Mouse (Mus musculus) forebrain, embryonic 11.5 days (tissue): ENCODE measurements around the gene C2cd4a. TPM values are rescaled to one million over a fixed set of nuclear protein-coding genes. Genes with fewer than 3 reads are reported as not detected.

Source experiments
- ATAC-seq: fragments of 200-750 bp; cut with Nextera tagmentation; replicated peaks from 2 replicates; pipeline ENCODE4 v1.8.0; 2017; ENCODE audit warnings: moderate TSS enrichment; ENCODE audit not compliant: low FRiP score
- DNase-seq: peaks from one replicate; pipeline ENCODE4 v3.0.0-alpha.2; 2017; ENCODE audit warnings: low spot score
- H3K27ac ChIP-seq: fragments of 300-500 bp; sonication (generic); 2 replicates; pipeline ENCODE4 v1.5.1; 2014; ENCODE audit warnings: low read depth, low read length
- H3K27me3 ChIP-seq: fragments of 300-500 bp; sonication (generic); 2 replicates; pipeline ENCODE4 v1.6.1; 2014; ENCODE audit warnings: mild to moderate bottlenecking, low read length, mixed read lengths; ENCODE audit not compliant: control insufficient read depth, insufficient read depth
- H3K36me3 ChIP-seq: fragments of 300-500 bp; sonication (generic); 2 replicates; pipeline ENCODE4 v1.6.1; 2014; ENCODE audit warnings: mild to moderate bottlenecking, low read length, moderate library complexity, mixed read lengths; ENCODE audit not compliant: control insufficient read depth, insufficient read depth
- H3K4me1 ChIP-seq: fragments of 300-500 bp; sonication (generic); replicated peaks from 2 replicates; pipeline ENCODE4 v1.6.1; 2014; ENCODE audit warnings: low read length, mixed read lengths; ENCODE audit not compliant: control insufficient read depth, insufficient read depth
- H3K4me2 ChIP-seq: fragments of 300-500 bp; sonication (generic); 2 replicates; pipeline ENCODE4 v1.6.1; 2014; ENCODE audit warnings: low read depth, mild to moderate bottlenecking, low read length, moderate library complexity, mixed read lengths; ENCODE audit not compliant: severe bottlenecking
- H3K4me3 ChIP-seq: fragments of 300-500 bp; sonication (generic); 2 replicates; pipeline ENCODE4 v1.5.1; 2014; ENCODE audit warnings: low read depth, low read length
- H3K9ac ChIP-seq: fragments of 300-500 bp; sonication (generic); 2 replicates; pipeline ENCODE4 v1.6.1; 2014; ENCODE audit warnings: low read length
- H3K9me3 ChIP-seq: fragments of 300-500 bp; sonication (generic); 2 replicates; pipeline ENCODE4 v1.6.1; 2016; ENCODE audit warnings: low read length, mixed read lengths; ENCODE audit not compliant: control insufficient read depth
- WGBS: fragments of 180-500 bp; shearing (Covaris S2); extraction: QIAGEN DNeasy Blood & Tissue Kit; methylation state at CpG from one replicate; pipeline ENCODE4 v1.1.7; 2014; 5-methylcytosine and 5-hydroxymethylcytosine counted together
- polyA plus RNA-seq: library from polyadenylated mRNA; unstranded; fragments of >200 nt; fragmentation: Nextera tagmentation; extraction: Ambion mirVana; gene quantifications from 2 replicates; pipeline ENCODE4 v1.2.1, GENCODE M21; 2014

C2cd4a gene
- polyA plus RNA-seq, 1 experiment from 2014 or later, result 0.13 TPM

GRCm38 (mm10) chr9:67825527-67825926 is 6.6 kb downstream of the C2cd4a start:
- DNase-seq (no peak), ATAC-seq (no peak)
- Histone ChIP-seq H3K4me2 (no peak overlapping the region), H3K9me3 (peaks cover 2% of the 10 kb centered on the region; the same call in 1 of the 2 replicates), H3K4me1 (0 out of 2 replicates have a peak, but pooled peaks cover under 1% of the 10 kb centered on the region), H3K27ac (no peak overlapping the region), H3K9ac (no peak overlapping the region), H3K27me3 (peaks cover 20% of the 10 kb centered on the region), H3K4me3 (no peak overlapping the region), H3K36me3 (no peaks in the 10 kb centered on the region)
- WGBS, result 87% methylated on average over 7 of the region's 7 CpGs

- 74% methylated on average over 5 of the region's 5 CpGs for WGBS
- Histone ChIP-seq H3K9me3 (peaks cover 2% of the 10 kb centered on the region; the same call in 1 of the 2 replicates), H3K4me2 (no peak overlapping the region), H3K4me3 (no peak overlapping the region), H3K27ac (no peak overlapping the region), H3K9ac (no peak overlapping the region), H3K27me3 (no peaks in the 10 kb centered on the region), H3K36me3 (no peaks in the 10 kb centered on the region), H3K4me1 (no peaks in the 10 kb centered on the region)
- ATAC-seq (no peak), DNase-seq (no peak)
These were observed 9.0 kb downstream of the C2cd4a start for GRCm38 (mm10) chr9:67823131-67823530.

- H3K27ac ChIP-seq, result no peak overlapping the region
- no peak overlapping the region for H3K9ac ChIP-seq
- H3K4me3 ChIP-seq, result no peak overlapping the region
- no peaks in the 10 kb centered on the region for H3K27me3 ChIP-seq
- no peak overlapping the region for H3K4me2 ChIP-seq
- no peaks in the 10 kb centered on the region for H3K4me1 ChIP-seq
- no peaks in the 10 kb centered on the region for H3K36me3 ChIP-seq
- DNase-seq (no peak), ATAC-seq (no peak)
- H3K9me3 ChIP-seq, result no peaks in the 10 kb centered on the region
- 96% methylated on average over 4 of the region's 4 CpGs for WGBS
These were observed 13.5 kb downstream of the C2cd4a start for GRCm38 (mm10) chr9:67818668-67818950.

- WGBS, result 75% methylated on average over 10 of the region's 10 CpGs
- Histone ChIP-seq H3K9me3 (no peaks in the 10 kb centered on the region), H3K4me1 (no peaks in the 10 kb centered on the region), H3K4me2 (no peak overlapping the region), H3K36me3 (no peaks in the 10 kb centered on the region), H3K9ac (no peak overlapping the region), H3K27me3 (no peaks in the 10 kb centered on the region), H3K27ac (no peak overlapping the region), H3K4me3 (no peak overlapping the region)
- no peak for DNase-seq
- no peak for ATAC-seq
These were observed 14.0 kb downstream of the C2cd4a start for GRCm38 (mm10) chr9:67817898-67818667.

GRCm38 (mm10) chr9:67816172-67816928 is 15.8 kb downstream of the C2cd4a start:
- no peak for ATAC-seq

GRCm38 (mm10) chr9:67813665-67814337 is 18.3 kb downstream of the C2cd4a start:
- Histone ChIP-seq H3K27me3 (no peaks in the 10 kb centered on the region), H3K4me3 (no peak overlapping the region), H3K9ac (no peak overlapping the region), H3K4me2 (no peak overlapping the region), H3K36me3 (no peaks in the 10 kb centered on the region), H3K27ac (no peak overlapping the region), H3K4me1 (no peaks in the 10 kb centered on the region), H3K9me3 (no peaks in the 10 kb centered on the region)
- DNase-seq (peak; percentile 56), ATAC-seq (no peak)
- WGBS, result 14% methylated on average over 8 of the region's 8 CpGs

More at GRCm38 (mm10) chr9:67816172-67816928, 15.8 kb downstream of the C2cd4a start:
- Histone ChIP-seq H3K4me2 (no peak overlapping the region), H3K36me3 (no peaks in the 10 kb centered on the region), H3K4me1 (no peaks in the 10 kb centered on the region), H3K9ac (no peak overlapping the region), H3K27ac (no peak overlapping the region), H3K4me3 (no peak overlapping the region), H3K9me3 (no peaks in the 10 kb centered on the region), H3K27me3 (no peaks in the 10 kb centered on the region)
- DNase-seq, result no peak
- WGBS, result 78% methylated on average over 2 of the region's 2 CpGs

- no peaks in the 10 kb centered on the region for H3K27me3 ChIP-seq
- H3K9ac ChIP-seq, result no peak overlapping the region
- WGBS, result 81% methylated on average over 4 of the region's 4 CpGs
- no peak overlapping the region for H3K27ac ChIP-seq
- H3K4me2 ChIP-seq, result no peak overlapping the region
- no peak for ATAC-seq
- no peaks in the 10 kb centered on the region for H3K36me3 ChIP-seq
- no peaks in the 10 kb centered on the region for H3K4me1 ChIP-seq
- no peaks in the 10 kb centered on the region for H3K9me3 ChIP-seq
- no peak for DNase-seq
- H3K4me3 ChIP-seq, result no peak overlapping the region
These were observed 19.0 kb downstream of the C2cd4a start for GRCm38 (mm10) chr9:67813171-67813570.

- ATAC-seq, result no peak
- H3K9me3 ChIP-seq, result no peaks in the 10 kb centered on the region
- DNase-seq, result no peak
- no peak overlapping the region for H3K4me2 ChIP-seq
- H3K27ac ChIP-seq, result no peak overlapping the region
- H3K36me3 ChIP-seq, result no peaks in the 10 kb centered on the region
- H3K4me3 ChIP-seq, result no peak overlapping the region
- no peak overlapping the region for H3K9ac ChIP-seq
- 91% methylated on average over 3 of the region's 3 CpGs for WGBS
- no peaks in the 10 kb centered on the region for H3K4me1 ChIP-seq
- no peaks in the 10 kb centered on the region for H3K27me3 ChIP-seq
These were observed 21.0 kb downstream of the C2cd4a start for GRCm38 (mm10) chr9:67811116-67811515.
